Mouse (Mus musculus): Measurements from ENCODE around the gene 1110008L16Rik. TPM values are rescaled to one million over a fixed set of nuclear protein-coding genes. Genes with fewer than 3 reads are reported as not detected.

Gene 1110008L16Rik
- polyA plus RNA-seq, 1 experiment from 2014 or later = 10.8 TPM

GRCm38 (mm10) chr12:55353423-55353822 is 54.0 kb downstream of the 1110008L16Rik start:
- Histone ChIP-seq H3K9me3 (replicated peaks; ENCODE audit: control insufficient read depth, low read length) (no peaks in the 10 kb centered on the region), H3K9ac (ENCODE audit: low read depth, low read length) (no peak overlapping the region), H3K4me3 (ENCODE audit: low read depth, low read length) (no peak overlapping the region), H3K4me1 (ENCODE audit: control insufficient read depth, insufficient read depth, low read length) (no peaks in the 10 kb centered on the region), H3K27ac (ENCODE audit: low read depth, low read length) (no peak overlapping the region), H3K27me3 (ENCODE audit: control insufficient read depth, insufficient read depth, low read length) (no peaks in the 10 kb centered on the region), H3K36me3 (ENCODE audit: control insufficient read depth, insufficient read depth, low read length) (no peaks in the 10 kb centered on the region), H3K4me2 (no peak overlapping the region)
- WGBS (ENCODE audit: insufficient replicate concordance) = 74% methylated on average over 6 of the region's 6 CpGs
- no peak for ATAC-seq (replicated peaks; ENCODE audit: insufficient number of reproducible peaks, low FRiP score, low TSS enrichment)

GRCm38 (mm10) chr12:55354904-55355303 is 55.5 kb downstream of the 1110008L16Rik start:
- H3K4me1 ChIP-seq (ENCODE audit: control insufficient read depth, insufficient read depth, low read length) = no peaks in the 10 kb centered on the region
- WGBS (ENCODE audit: insufficient replicate concordance) = 59% methylated on average over 4 of the region's 4 CpGs
- ATAC-seq (replicated peaks; ENCODE audit: insufficient number of reproducible peaks, low FRiP score, low TSS enrichment) = no peak
- H3K36me3 ChIP-seq (ENCODE audit: control insufficient read depth, insufficient read depth, low read length) = no peaks in the 10 kb centered on the region
- no peak overlapping the region for H3K9ac ChIP-seq (ENCODE audit: low read depth, low read length)
- H3K27ac ChIP-seq (ENCODE audit: low read depth, low read length) = no peak overlapping the region
- no peak overlapping the region for H3K4me3 ChIP-seq (ENCODE audit: low read depth, low read length)
- H3K4me2 ChIP-seq = no peak overlapping the region
- no peaks in the 10 kb centered on the region for H3K9me3 ChIP-seq (replicated peaks; ENCODE audit: control insufficient read depth, low read length)
- no peaks in the 10 kb centered on the region for H3K27me3 ChIP-seq (ENCODE audit: control insufficient read depth, insufficient read depth, low read length)

GRCm38 (mm10) chr12:55357303-55357702 is 57.9 kb downstream of the 1110008L16Rik start:
- no peak overlapping the region for H3K4me2 ChIP-seq
- no peak overlapping the region for H3K27ac ChIP-seq (ENCODE audit: low read depth, low read length)
- no peak overlapping the region for H3K9ac ChIP-seq (ENCODE audit: low read depth, low read length)
- no peaks in the 10 kb centered on the region for H3K36me3 ChIP-seq (ENCODE audit: control insufficient read depth, insufficient read depth, low read length)
- H3K4me3 ChIP-seq (ENCODE audit: low read depth, low read length) = no peak overlapping the region
- no peaks in the 10 kb centered on the region for H3K27me3 ChIP-seq (ENCODE audit: control insufficient read depth, insufficient read depth, low read length)
- H3K4me1 ChIP-seq (ENCODE audit: control insufficient read depth, insufficient read depth, low read length) = no peaks in the 10 kb centered on the region
- 54% methylated on average over 1 of the region's 1 CpGs for WGBS (ENCODE audit: insufficient replicate concordance)
- no peak for ATAC-seq (replicated peaks; ENCODE audit: insufficient number of reproducible peaks, low FRiP score, low TSS enrichment)
- H3K9me3 ChIP-seq (replicated peaks; ENCODE audit: control insufficient read depth, low read length) = no peaks in the 10 kb centered on the region

GRCm38 (mm10) chr12:55360929-55361328 is 61.6 kb downstream of the 1110008L16Rik start:
- Histone ChIP-seq H3K27ac (ENCODE audit: low read depth, low read length) (no peak overlapping the region), H3K4me3 (ENCODE audit: low read depth, low read length) (no peak overlapping the region), H3K36me3 (ENCODE audit: control insufficient read depth, insufficient read depth, low read length) (no peaks in the 10 kb centered on the region), H3K27me3 (ENCODE audit: control insufficient read depth, insufficient read depth, low read length) (no peaks in the 10 kb centered on the region), H3K4me2 (no peak overlapping the region), H3K4me1 (ENCODE audit: control insufficient read depth, insufficient read depth, low read length) (no peaks in the 10 kb centered on the region), H3K9ac (ENCODE audit: low read depth, low read length) (no peak overlapping the region), H3K9me3 (replicated peaks; ENCODE audit: control insufficient read depth, low read length) (no peaks in the 10 kb centered on the region)
- no peak for ATAC-seq (replicated peaks; ENCODE audit: insufficient number of reproducible peaks, low FRiP score, low TSS enrichment)
- 77% methylated on average over 5 of the region's 5 CpGs for WGBS (ENCODE audit: insufficient replicate concordance)

GRCm38 (mm10) chr12:55365083-55365482 is 65.7 kb downstream of the 1110008L16Rik start:
- no peaks in the 10 kb centered on the region for H3K27me3 ChIP-seq (ENCODE audit: control insufficient read depth, insufficient read depth, low read length)
- H3K4me3 ChIP-seq (ENCODE audit: low read depth, low read length) = no peak overlapping the region
- no peaks in the 10 kb centered on the region for H3K9me3 ChIP-seq (replicated peaks; ENCODE audit: control insufficient read depth, low read length)
- ATAC-seq (replicated peaks; ENCODE audit: insufficient number of reproducible peaks, low FRiP score, low TSS enrichment) = no peak
- no peak overlapping the region for H3K27ac ChIP-seq (ENCODE audit: low read depth, low read length)
- WGBS (ENCODE audit: insufficient replicate concordance) = 54% methylated on average over 2 of the region's 2 CpGs
- no peak overlapping the region for H3K9ac ChIP-seq (ENCODE audit: low read depth, low read length)
- no peak overlapping the region for H3K4me2 ChIP-seq
- no peaks in the 10 kb centered on the region for H3K4me1 ChIP-seq (ENCODE audit: control insufficient read depth, insufficient read depth, low read length)
- H3K36me3 ChIP-seq (ENCODE audit: control insufficient read depth, insufficient read depth, low read length) = no peaks in the 10 kb centered on the region

GRCm38 (mm10) chr12:55372424-55373055 is 73.2 kb downstream of the 1110008L16Rik start:
- WGBS (ENCODE audit: insufficient replicate concordance) = 90% methylated on average over 3 of the region's 3 CpGs
- Histone ChIP-seq H3K27ac (ENCODE audit: low read depth, low read length) (no peak overlapping the region), H3K4me1 (ENCODE audit: control insufficient read depth, insufficient read depth, low read length) (no peaks in the 10 kb centered on the region), H3K36me3 (ENCODE audit: control insufficient read depth, insufficient read depth, low read length) (no peaks in the 10 kb centered on the region), H3K9ac (ENCODE audit: low read depth, low read length) (no peak overlapping the region), H3K9me3 (replicated peaks; ENCODE audit: control insufficient read depth, low read length) (no peaks in the 10 kb centered on the region), H3K27me3 (ENCODE audit: control insufficient read depth, insufficient read depth, low read length) (no peaks in the 10 kb centered on the region), H3K4me3 (ENCODE audit: low read depth, low read length) (no peak overlapping the region), H3K4me2 (no peak overlapping the region)
- no peak for ATAC-seq (replicated peaks; ENCODE audit: insufficient number of reproducible peaks, low FRiP score, low TSS enrichment)

- no peaks in the 10 kb centered on the region for H3K27me3 ChIP-seq (ENCODE audit: control insufficient read depth, insufficient read depth, low read length)
- no peak overlapping the region for H3K4me3 ChIP-seq (ENCODE audit: low read depth, low read length)
- no peaks in the 10 kb centered on the region for H3K4me1 ChIP-seq (ENCODE audit: control insufficient read depth, insufficient read depth, low read length)
- ATAC-seq (replicated peaks; ENCODE audit: insufficient number of reproducible peaks, low FRiP score, low TSS enrichment) = no peak
- no peak overlapping the region for H3K27ac ChIP-seq (ENCODE audit: low read depth, low read length)
- no peaks in the 10 kb centered on the region for H3K9me3 ChIP-seq (replicated peaks; ENCODE audit: control insufficient read depth, low read length)
- H3K4me2 ChIP-seq = no peak overlapping the region
- no peaks in the 10 kb centered on the region for H3K36me3 ChIP-seq (ENCODE audit: control insufficient read depth, insufficient read depth, low read length)
- 85% methylated on average over 16 of the region's 16 CpGs for WGBS (ENCODE audit: insufficient replicate concordance)
- H3K9ac ChIP-seq (ENCODE audit: low read depth, low read length) = no peak overlapping the region
Observed at GRCm38 (mm10) chr12:55376956-55377609, 77.7 kb downstream of the 1110008L16Rik start.

- Histone ChIP-seq H3K27ac (ENCODE audit: low read depth, low read length) (no peak overlapping the region), H3K4me3 (ENCODE audit: low read depth, low read length) (no peak overlapping the region), H3K27me3 (ENCODE audit: control insufficient read depth, insufficient read depth, low read length) (no peaks in the 10 kb centered on the region), H3K36me3 (ENCODE audit: control insufficient read depth, insufficient read depth, low read length) (no peaks in the 10 kb centered on the region), H3K9me3 (replicated peaks; ENCODE audit: control insufficient read depth, low read length) (no peaks in the 10 kb centered on the region), H3K4me2 (no peak overlapping the region), H3K9ac (ENCODE audit: low read depth, low read length) (no peak overlapping the region), H3K4me1 (ENCODE audit: control insufficient read depth, insufficient read depth, low read length) (no peaks in the 10 kb centered on the region)
- no peak for ATAC-seq (replicated peaks; ENCODE audit: insufficient number of reproducible peaks, low FRiP score, low TSS enrichment)
- 67% methylated on average over 6 of the region's 6 CpGs for WGBS (ENCODE audit: insufficient replicate concordance)
Observed at GRCm38 (mm10) chr12:55377610-55377980, 78.2 kb downstream of the 1110008L16Rik start.

All from heart, embryonic 11.5 days (tissue).